Mouse (Mus musculus): ENCODE measurements around the gene Elmod2.
A peak's percentile ranks its signal among the peaks of the same experiment; 100 is the strongest.
"Not testable (repeated sequence)": the region's sequence is repeated elsewhere in the genome, so short reads cannot be mapped to it uniquely, and the experiment has no call there.

Gene Elmod2

GRCm38 (mm10) chr8:83331899-83332697 is at the start of gene Elmod2:
Elmod2 (minus strand) TSS chr8:83332486.
- DNase-seq (ENCODE audit: low spot score in 2 of 2): peak; percentile 96 to 97

DNA sequence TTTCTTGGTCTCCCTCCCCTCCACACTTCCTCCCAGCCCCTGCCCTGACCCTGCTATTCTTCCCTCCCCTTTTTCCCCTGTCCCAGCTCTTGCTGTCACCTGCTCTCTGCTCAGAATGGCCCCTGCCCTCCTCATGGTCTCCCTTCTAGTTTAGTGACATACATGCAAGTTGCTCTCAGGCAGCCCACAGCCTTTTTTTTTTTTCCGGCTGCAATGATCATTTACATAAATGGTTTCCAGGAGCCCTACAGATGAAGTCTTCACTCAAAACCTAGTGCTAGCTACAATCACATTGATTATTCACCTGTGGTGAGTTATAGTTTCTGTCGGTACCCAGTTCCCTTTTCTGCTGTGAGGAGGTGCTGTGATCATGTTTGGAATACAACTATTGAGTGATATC is 48.7 kb upstream of the Elmod2 start:
- no peak for DNase-seq (ENCODE audit: low spot score in 2 of 2)

- DNase-seq (ENCODE audit: low spot score in 2 of 2): no peak
These were observed 47.9 kb upstream of the Elmod2 start for GRCm38 (mm10) chr8:83380141-83380540.

GRCm38 (mm10) chr8:83377231-83377630 is 44.9 kb upstream of the Elmod2 start:
- DNase-seq (ENCODE audit: low spot score in 2 of 2): no peak

GRCm38 (mm10) chr8:83363156-83363769 is 31.0 kb upstream of the Elmod2 start:
- DNase-seq (ENCODE audit: low spot score in 2 of 2): no peak

GRCm38 (mm10) chr8:83351315-83351714 is 19.0 kb upstream of the Elmod2 start:
- no peak for DNase-seq (ENCODE audit: low spot score in 2 of 2)

DNA sequence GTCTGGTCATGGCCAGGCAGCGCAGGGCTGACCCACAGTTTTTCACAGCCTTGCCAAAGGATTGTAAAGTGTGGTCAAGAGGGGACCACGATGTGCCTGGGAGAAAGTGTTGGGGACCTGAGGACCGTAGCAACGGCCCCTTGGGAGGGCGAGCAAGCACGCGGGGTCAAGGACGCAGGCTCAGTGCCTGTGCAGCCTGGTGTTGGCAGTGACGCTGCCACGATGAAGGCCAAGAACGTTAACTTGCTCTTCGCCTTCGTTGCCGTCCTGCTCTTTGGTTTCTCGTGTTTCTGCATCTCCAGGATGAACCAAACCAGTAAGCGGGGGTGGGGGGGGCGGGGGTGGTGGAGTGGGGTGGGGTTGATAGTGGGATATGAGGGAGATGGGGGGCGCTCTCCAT is 16.0 kb upstream of the Elmod2 start, which contains the start of gene Mgat4d:
Gene Mgat4d, plus strand, starts transcription at position 209 of the 400 bp plus-strand sequence.
- no peak for DNase-seq (ENCODE audit: low spot score in 2 of 2)

DNA sequence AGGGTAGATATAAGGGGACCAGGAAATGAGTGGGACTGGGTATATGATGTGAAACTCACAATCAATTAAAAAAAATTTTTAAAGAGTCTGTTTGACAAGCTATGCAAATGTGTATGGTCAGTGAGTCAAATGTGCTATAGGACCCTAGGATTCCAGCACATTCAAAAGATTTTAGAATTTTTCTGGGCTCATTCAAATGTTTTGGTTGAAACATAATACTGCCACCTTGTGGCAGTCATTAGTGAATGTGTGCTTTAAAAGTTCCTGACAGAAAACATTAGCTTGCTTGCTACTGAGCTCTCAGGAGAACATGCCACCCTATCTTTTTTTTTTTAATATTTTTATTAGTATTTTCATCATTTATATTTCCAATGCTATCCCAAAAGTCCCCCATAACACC is 10.4 kb upstream of the Elmod2 start:
- peak in 1 of 2 experiments; percentile 26 for DNase-seq (ENCODE audit: low spot score in 2 of 2)

- DNase-seq (ENCODE audit: low spot score in 2 of 2): no peak
These were observed 9.8 kb upstream of the Elmod2 start for GRCm38 (mm10) chr8:83342076-83342475.

- DNase-seq (ENCODE audit: low spot score in 2 of 2): no peak
These were observed 578 bp upstream of the Elmod2 start for GRCm38 (mm10) chr8:83332864-83333263.

GRCm38 (mm10) chr8:83331567-83331898 is 753 bp downstream of the Elmod2 start:
- peak; percentile 31 to 36 for DNase-seq (ENCODE audit: low spot score in 2 of 2)

GRCm38 (mm10) chr8:83327889-83328288 is 4.4 kb downstream of the Elmod2 start:
- DNase-seq (ENCODE audit: low spot score in 2 of 2): no peak

- no peak for DNase-seq (ENCODE audit: low spot score in 2 of 2)
These were observed 9.2 kb downstream of the Elmod2 start for GRCm38 (mm10) chr8:83323056-83323455.

- DNase-seq (ENCODE audit: low spot score in 2 of 2): no peak
These were observed 9.9 kb downstream of the Elmod2 start for GRCm38 (mm10) chr8:83322374-83322773.

DNA sequence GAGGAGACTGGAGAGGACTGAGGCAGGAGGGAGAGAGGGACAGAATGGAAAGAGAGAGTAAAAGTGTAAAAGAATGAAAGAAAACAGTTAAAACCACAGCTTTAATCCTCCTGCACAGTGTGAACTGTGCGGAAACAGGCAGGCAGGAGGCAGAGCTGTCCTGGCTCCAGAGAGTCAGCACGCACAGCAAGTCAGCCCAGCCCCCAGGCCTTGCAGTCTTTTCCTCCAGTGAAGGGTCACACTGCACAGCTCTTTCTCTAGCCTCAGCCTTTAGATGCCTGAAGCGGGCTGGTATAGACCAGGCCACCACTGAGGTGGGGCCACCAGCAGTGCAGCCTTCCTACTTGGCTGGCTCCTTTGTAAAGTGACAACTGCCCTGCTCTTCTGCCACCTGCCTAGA is 11.7 kb downstream of the Elmod2 start:
- no peak for DNase-seq (ENCODE audit: low spot score in 2 of 2)

GRCm38 (mm10) chr8:83315691-83316090 is 16.6 kb downstream of the Elmod2 start:
- no peak for DNase-seq (ENCODE audit: low spot score in 2 of 2)

- DNase-seq (ENCODE audit: low spot score in 2 of 2): not testable (repeated sequence)
These were observed 17.2 kb downstream of the Elmod2 start for GRCm38 (mm10) chr8:83315084-83315483.

GRCm38 (mm10) chr8:83309836-83310235 is 22.4 kb downstream of the Elmod2 start:
- no peak for DNase-seq (ENCODE audit: low spot score in 2 of 2)

- DNase-seq (ENCODE audit: low spot score in 2 of 2): no peak
These were observed 27.3 kb downstream of the Elmod2 start for GRCm38 (mm10) chr8:83304946-83305345.

DNA sequence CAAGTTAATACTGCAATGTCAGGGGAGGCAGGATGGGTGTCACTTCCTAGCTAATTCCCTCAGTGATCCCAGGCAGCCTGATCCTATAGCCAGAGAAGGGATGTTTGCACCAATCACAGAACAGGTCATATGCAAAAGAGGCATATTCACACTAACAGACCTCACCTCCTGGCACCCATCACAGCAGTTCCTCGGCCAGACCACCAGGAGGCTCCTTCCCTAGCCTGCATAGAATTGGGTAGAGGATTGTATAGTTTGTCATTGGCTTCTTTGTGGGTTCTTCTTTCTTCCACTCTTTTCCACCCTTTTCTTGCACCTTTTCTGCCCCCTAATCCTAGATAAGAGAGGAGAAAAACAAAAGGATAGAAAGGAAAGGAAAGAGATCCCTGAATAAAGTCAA is 32.2 kb downstream of the Elmod2 start:
- no peak for DNase-seq (ENCODE audit: low spot score in 2 of 2)

DNA sequence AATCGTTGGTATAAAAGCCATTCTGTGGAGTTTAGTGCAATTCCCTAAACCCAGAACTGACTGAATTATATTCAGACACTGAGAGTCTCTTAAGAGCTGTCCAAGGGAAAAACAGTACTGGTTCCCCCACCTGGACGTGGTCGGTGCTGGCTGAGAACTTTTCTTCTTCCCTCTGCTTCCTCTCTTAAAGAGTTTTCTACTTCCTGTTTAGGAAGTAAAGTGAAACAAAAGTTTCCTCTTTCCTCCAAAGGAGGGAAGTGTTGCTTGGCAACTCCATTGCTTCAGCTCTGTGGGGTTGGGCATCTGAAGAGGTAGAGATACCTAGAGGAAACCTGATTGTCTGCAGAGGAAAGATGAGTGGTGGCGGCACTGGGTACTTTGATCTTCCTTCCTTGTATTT is 34.9 kb downstream of the Elmod2 start:
- DNase-seq (ENCODE audit: low spot score in 2 of 2): no peak

- no peak for DNase-seq (ENCODE audit: low spot score in 2 of 2)
These were observed 42.1 kb downstream of the Elmod2 start, which contains the start of gene Ucp1 for GRCm38 (mm10) chr8:83290176-83290575. Ucp1 (plus strand) TSS chr8:83290352.

GRCm38 (mm10) chr8:83285391-83285790 is 46.9 kb downstream of the Elmod2 start:
- DNase-seq (ENCODE audit: low spot score in 2 of 2): no peak

Measured in right cerebral cortex, adult 2 months (tissue).